ENCODE assay signal across 32 mouse cellular contexts in the genomic region with DNA sequence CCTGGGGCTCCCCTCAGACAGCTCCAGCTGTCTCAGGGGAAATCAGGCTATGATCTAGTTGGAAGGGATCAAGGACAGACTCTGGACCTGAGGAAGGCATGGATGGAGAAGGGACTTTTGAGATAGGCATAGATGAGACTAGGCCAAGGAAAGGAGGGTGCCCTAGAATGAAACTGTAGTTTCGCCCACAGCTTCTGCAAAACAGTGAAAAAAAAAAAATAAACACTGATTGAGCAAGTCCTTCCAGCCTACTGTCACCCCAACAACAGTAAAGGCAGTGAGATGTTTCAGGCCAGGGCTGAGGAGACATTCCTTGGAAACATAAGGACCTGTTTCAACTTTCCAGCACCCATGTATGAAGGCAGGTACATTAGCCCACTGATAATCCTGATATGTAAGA. TPM values are rescaled to one million over a fixed set of nuclear protein-coding genes. Genes with fewer than 3 reads are reported as not detected.
DNase-seq lines count a peak whose midpoint lies in the region; ATAC-seq and TF ChIP-seq lines count a peak whose summit lies in the region.
"Had no signal": no experiment of that assay in that cellular context is flagged by ENCODE, and none has a peak within 500 bp of the region (broad histone marks: within the 10 kb centered on the region; RNA-seq: fewer than 3 reads in every experiment).

No protein-coding gene starts in this region.

- peak; percentile 56 for DNase-seq in A20 (ENCODE audit: low read depth, low spot score)
- no peak for DNase-seq in cerebellum, postnatal 14 days
- DNase-seq in embryo, embryonic 9.5 days (ENCODE audit: extremely low spot score) = no peak
- no peak for DNase-seq in lung, postnatal 14 days
- no peak for DNase-seq in frontal cortex, postnatal 10 days (ENCODE audit: low spot score in 2 of 2)
- DNase-seq: adrenal gland, adult 8-10 months; adrenal gland, postnatal 14 days; adrenal gland, postnatal 36 days; B cell, adult 2 months; cerebellum, adult 11 months; cerebellum, adult 18-20 months; cerebellum, adult 8-10 months; cerebellum, adult 9-11 months; cerebellum, postnatal 25 days; embryo, embryonic 11 days; forebrain, postnatal 0 days had no signal

- peak overlapping the region; percentile 32 for H3K27ac ChIP-seq in bone marrow, adult 2 months (ENCODE audit: control insufficient read depth, insufficient read depth, low read depth, low read length, poor library complexity)
- H3K27ac ChIP-seq: embryonic facial prominence, embryonic 10.5 days; embryonic facial prominence, embryonic 12.5 days; forebrain, embryonic 13.5 days; forebrain, embryonic 15.5 days had no signal

- peak; percentile 75 for ATAC-seq in granulocyte monocyte progenitor cell, adult 5-6 weeks (replicated peaks; ENCODE audit: poor library complexity, severe bottlenecking)
- ATAC-seq in megakaryocyte progenitor cell, adult 5-6 weeks (replicated peaks; ENCODE audit: poor library complexity) = peak; percentile 41
- ATAC-seq: activated CD4-positive, CD25-positive, alpha-beta regulatory T cell, adult 4 months; CD4-positive, CD25-positive, alpha-beta regulatory T cell, adult 4 months; forebrain, embryonic 13.5 days; forebrain, embryonic 15.5 days; forebrain, postnatal 0 days; Patski had no signal

- WGBS in bone marrow, adult 2 months = 20% methylated on average over 1 of the region's 1 CpGs

- no peak for TF ChIP-seq CTCF in bone marrow, adult 2 months (IDR thresholded peaks at IDR 0.05; ENCODE audit: control insufficient read depth, insufficient read depth, low read length)

- peak overlapping the region; percentile 62 for H3K4me3 ChIP-seq in bone marrow, adult 2 months (replicated peaks; ENCODE audit: control insufficient read depth, low read depth, low read length)
- H3K4me3 ChIP-seq: embryonic facial prominence, embryonic 10.5 days; embryonic facial prominence, embryonic 12.5 days; forebrain, embryonic 13.5 days; forebrain, embryonic 15.5 days had no signal

- peaks cover 5% of the 10 kb centered on the region for H3K4me1 ChIP-seq in bone marrow, adult 2 months (ENCODE audit: control insufficient read depth, insufficient read depth, low read length)
- H3K4me1 ChIP-seq: embryonic facial prominence, embryonic 10.5 days; embryonic facial prominence, embryonic 12.5 days; forebrain, embryonic 13.5 days; forebrain, embryonic 15.5 days had no signal

- TF ChIP-seq POLR2A in bone marrow, adult 2 months (IDR thresholded peaks at IDR 0.05; ENCODE audit: borderline replicate concordance, control insufficient read depth, low read depth, low read length) = no peak

RNA-seq across cellular contexts. Expression of gene Cd177, which starts 1.6 kb away (rescaled TPM):
- polyA plus RNA-seq in bone marrow, adult 2 months (2011; ENCODE audit: insufficient read depth, insufficient read length, low replicate concordance, missing spikeins) = 44.1 and 111 TPM in 2 replicates
- total RNA-seq in granulocyte monocyte progenitor cell, adult 5-6 weeks (2014; fragmentation: Nextera tagmentation) = 0.43 and 1.3 TPM in 2 replicates
- 18.1 and 21.1 TPM in 2 replicates for total RNA-seq in granulocyte monocyte progenitor cell, adult 5-6 weeks (2017)
- 16.4 and 16.9 TPM in 2 replicates for total RNA-seq in megakaryocyte progenitor cell, adult 5-6 weeks (2015)
- 23.0 and 36.9 TPM in 2 replicates for total RNA-seq in megakaryocyte progenitor cell, adult 5-6 weeks (2017)
- total RNA-seq: CH12.LX, G1E had no signal
- polyA plus RNA-seq: CD4-positive, CD25-positive, alpha-beta regulatory T cell, adult 4 months; forebrain, embryonic 11.5 days had no signal

RNA-seq across cellular contexts. Expression of gene Ceacam10, which starts 18.5 kb away (rescaled TPM):
- polyA plus RNA-seq in bone marrow, adult 2 months (2011; ENCODE audit: insufficient read depth, insufficient read length, low replicate concordance, missing spikeins) = 14.8 TPM in 1 of 2 replicates, not detected in the other
- not detected in 2 replicates for total RNA-seq in granulocyte monocyte progenitor cell, adult 5-6 weeks (2014; fragmentation: Nextera tagmentation)
- total RNA-seq in granulocyte monocyte progenitor cell, adult 5-6 weeks (2017) = 0.82 and 4.9 TPM in 2 replicates
- total RNA-seq in megakaryocyte progenitor cell, adult 5-6 weeks (2015) = 0.44 and 2.6 TPM in 2 replicates
- total RNA-seq in megakaryocyte progenitor cell, adult 5-6 weeks (2017) = 1.3 and 2.8 TPM in 2 replicates
- total RNA-seq: adrenal gland, adult 18-20 months; adrenal gland, postnatal 36 days had no signal
- polyA plus RNA-seq: activated CD4-positive, CD25-positive, alpha-beta regulatory T cell, adult 4 months; CD4-positive, CD25-positive, alpha-beta regulatory T cell, adult 4 months; embryonic facial prominence, embryonic 10.5 days; forebrain, embryonic 11.5 days; forebrain, embryonic 13.5 days; forebrain, embryonic 15.5 days; forebrain, postnatal 0 days; G1E; Patski had no signal

RNA-seq across cellular contexts. Expression of gene Gm4763, which starts 31.8 kb away (rescaled TPM):
- polyA plus RNA-seq in bone marrow, adult 2 months (2011; ENCODE audit: insufficient read depth, insufficient read length, low replicate concordance, missing spikeins) = 35.1 and 41.6 TPM in 2 replicates
- not detected in 2 replicates for total RNA-seq in granulocyte monocyte progenitor cell, adult 5-6 weeks (2014; fragmentation: Nextera tagmentation)
- not detected in 2 replicates for total RNA-seq in granulocyte monocyte progenitor cell, adult 5-6 weeks (2017)
- not detected in 2 replicates for total RNA-seq in megakaryocyte progenitor cell, adult 5-6 weeks (2015)
- total RNA-seq in megakaryocyte progenitor cell, adult 5-6 weeks (2017) = not detected in 2 replicates
- total RNA-seq: adrenal gland, adult 18-20 months; adrenal gland, adult 8-10 months; adrenal gland, postnatal 14 days; adrenal gland, postnatal 36 days; CH12.LX; forebrain, postnatal 0 days; G1E had no signal
- polyA plus RNA-seq: activated CD4-positive, CD25-positive, alpha-beta regulatory T cell, adult 4 months; brain, embryonic 14.5 days; CD4-positive, CD25-positive, alpha-beta regulatory T cell, adult 4 months; embryonic facial prominence, embryonic 10.5 days; embryonic facial prominence, embryonic 12.5 days; embryonic facial prominence, embryonic 14.5 days; forebrain, embryonic 11.5 days; forebrain, embryonic 13.5 days; forebrain, embryonic 15.5 days; forebrain, postnatal 0 days; G1E; Patski had no signal

RNA-seq across cellular contexts. Expression of gene BC049730, which starts 49.5 kb away (rescaled TPM):
- not detected in 2 replicates for polyA plus RNA-seq in bone marrow, adult 2 months (2011; ENCODE audit: insufficient read depth, insufficient read length, low replicate concordance, missing spikeins)
- not detected in 2 replicates for total RNA-seq in granulocyte monocyte progenitor cell, adult 5-6 weeks (2014; fragmentation: Nextera tagmentation)
- total RNA-seq in granulocyte monocyte progenitor cell, adult 5-6 weeks (2017) = not detected in 2 replicates
- total RNA-seq in megakaryocyte progenitor cell, adult 5-6 weeks (2015) = not detected in 2 replicates
- not detected in 2 replicates for total RNA-seq in megakaryocyte progenitor cell, adult 5-6 weeks (2017)
- total RNA-seq: adrenal gland, adult 18-20 months; adrenal gland, adult 8-10 months; adrenal gland, postnatal 14 days; adrenal gland, postnatal 36 days; CH12.LX; forebrain, postnatal 0 days; G1E had no signal
- polyA plus RNA-seq: activated CD4-positive, CD25-positive, alpha-beta regulatory T cell, adult 4 months; brain, embryonic 14.5 days; CD4-positive, CD25-positive, alpha-beta regulatory T cell, adult 4 months; embryonic facial prominence, embryonic 10.5 days; embryonic facial prominence, embryonic 12.5 days; embryonic facial prominence, embryonic 14.5 days; forebrain, embryonic 11.5 days; forebrain, embryonic 13.5 days; forebrain, embryonic 15.5 days; forebrain, postnatal 0 days; G1E; Patski had no signal
